Mouse (Mus musculus): ENCODE measurements around the gene Zfp710.
"Not testable (repeated sequence)": the region's sequence is repeated elsewhere in the genome, so short reads cannot be mapped to it uniquely, and the experiment has no call there.

The Zfp710 gene

DNA sequence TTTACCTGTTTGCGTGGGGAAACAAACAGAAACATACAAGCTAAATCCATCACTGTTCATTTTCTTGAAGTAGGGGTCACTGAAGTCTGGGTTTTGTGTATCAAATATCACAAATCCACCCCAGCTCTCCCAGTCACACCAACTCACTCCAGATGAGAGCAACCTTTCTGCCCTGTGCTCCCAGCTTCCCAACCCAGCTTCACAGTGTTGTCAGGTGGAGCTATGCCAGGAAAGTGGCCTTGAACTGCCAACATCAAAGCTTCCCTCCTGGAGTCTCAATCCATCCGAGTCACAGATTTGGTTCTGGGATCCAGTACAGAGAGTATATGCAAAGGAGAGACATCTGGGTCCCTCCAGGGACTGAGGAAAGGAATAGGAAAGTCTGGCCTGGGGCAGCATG is 91.5 kb downstream of the Zfp710 start:
- DNase-seq: no peak

DNA sequence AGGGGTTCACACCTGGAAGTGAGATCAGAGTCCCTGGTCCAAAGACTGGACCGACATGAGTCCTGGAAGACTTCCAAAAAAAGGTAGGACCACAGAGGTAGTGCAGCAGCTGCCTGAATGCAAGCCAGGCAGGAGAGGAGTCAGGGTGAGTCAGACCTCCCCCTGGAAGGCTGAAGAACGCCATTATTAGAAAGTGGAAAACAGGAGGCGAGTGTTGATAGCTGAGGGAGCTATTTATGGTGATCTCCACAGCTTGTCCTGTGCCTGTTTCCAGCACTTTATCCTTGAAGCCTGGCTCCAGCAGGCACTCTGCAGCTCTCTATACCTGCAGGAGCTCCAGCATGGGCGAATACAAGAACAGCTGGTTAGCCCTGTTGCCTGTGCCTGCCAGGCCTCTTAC is 94.6 kb downstream of the Zfp710 start:
- no peak for DNase-seq

DNA sequence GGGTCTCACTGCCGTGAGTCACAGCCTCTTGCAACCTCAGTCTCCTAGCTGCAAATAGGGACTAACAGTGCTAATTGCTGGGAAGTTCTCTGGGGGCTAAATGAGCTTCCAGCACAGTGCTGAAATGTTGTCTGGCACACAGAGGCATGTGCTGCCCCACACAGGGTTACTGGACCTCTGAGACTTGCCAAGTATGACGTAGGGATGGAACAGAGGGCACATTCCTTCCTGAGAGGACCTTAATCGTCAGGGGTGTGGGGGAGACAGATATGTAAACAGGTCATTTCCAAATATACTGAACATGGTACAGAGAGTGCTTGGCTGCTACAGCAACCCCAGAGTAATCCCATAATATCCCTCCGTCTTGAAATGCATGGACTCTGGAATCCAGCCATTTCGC is 96.5 kb downstream of the Zfp710 start:
- no peak for DNase-seq

DNA sequence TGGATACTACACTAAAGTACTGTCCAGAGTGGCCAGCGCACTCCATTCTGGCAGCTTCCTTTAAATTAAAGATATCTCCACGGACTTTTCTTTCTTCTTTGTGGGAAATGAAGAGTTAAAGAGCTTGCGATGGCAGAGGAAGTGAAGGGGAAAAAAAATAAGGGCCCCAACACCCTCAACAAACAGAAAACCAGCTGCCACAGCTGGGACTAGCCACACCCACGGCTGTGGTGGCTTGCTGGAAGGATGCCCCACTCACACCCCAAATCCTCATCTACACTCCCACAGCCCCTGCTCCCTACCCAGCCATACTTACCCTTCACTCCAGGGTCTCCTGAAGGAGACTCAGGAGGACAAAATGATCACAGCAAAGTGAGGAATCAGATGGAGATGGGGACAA is 98.5 kb downstream of the Zfp710 start:
- no peak for DNase-seq

DNA sequence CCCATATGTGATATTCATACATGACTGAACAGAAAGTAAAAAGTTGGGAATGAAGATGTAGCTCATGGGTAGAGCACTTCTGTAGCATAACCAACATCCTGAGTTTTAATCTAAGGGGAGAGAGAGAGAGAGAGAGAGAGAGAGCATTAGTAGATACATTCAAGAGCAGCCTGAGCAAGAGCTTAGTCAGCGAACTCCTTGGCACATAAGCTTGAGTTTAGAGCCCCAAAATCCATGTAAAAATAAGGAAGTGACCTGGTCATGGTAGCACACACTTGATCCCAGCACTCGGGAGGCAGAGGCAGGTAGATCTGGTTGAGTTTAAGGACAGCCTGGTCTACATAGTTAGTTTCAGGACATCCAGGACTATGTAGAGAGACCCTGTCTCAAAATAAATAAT is 99.1 kb downstream of the Zfp710 start:
- no peak for DNase-seq

DNA sequence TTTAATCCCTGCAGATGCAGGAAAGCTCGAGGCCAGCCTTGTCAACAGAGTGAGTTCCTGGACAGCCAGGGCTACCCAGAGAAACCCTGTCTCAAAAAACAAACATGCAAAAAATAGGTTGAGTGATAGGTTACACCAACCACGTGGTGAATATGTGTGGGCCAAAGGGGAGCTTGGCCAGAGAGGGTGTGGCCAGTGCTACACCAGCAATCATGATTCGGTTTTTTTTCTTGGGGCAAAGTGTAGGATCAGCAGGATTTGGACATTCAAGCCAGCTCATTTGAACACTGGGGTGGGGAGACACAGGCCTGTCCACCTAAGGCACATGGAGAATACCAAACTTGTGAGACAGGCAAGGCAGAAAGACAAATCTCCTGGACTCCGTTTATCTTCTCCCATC is 104.7 kb downstream of the Zfp710 start:
- no peak for DNase-seq

DNA sequence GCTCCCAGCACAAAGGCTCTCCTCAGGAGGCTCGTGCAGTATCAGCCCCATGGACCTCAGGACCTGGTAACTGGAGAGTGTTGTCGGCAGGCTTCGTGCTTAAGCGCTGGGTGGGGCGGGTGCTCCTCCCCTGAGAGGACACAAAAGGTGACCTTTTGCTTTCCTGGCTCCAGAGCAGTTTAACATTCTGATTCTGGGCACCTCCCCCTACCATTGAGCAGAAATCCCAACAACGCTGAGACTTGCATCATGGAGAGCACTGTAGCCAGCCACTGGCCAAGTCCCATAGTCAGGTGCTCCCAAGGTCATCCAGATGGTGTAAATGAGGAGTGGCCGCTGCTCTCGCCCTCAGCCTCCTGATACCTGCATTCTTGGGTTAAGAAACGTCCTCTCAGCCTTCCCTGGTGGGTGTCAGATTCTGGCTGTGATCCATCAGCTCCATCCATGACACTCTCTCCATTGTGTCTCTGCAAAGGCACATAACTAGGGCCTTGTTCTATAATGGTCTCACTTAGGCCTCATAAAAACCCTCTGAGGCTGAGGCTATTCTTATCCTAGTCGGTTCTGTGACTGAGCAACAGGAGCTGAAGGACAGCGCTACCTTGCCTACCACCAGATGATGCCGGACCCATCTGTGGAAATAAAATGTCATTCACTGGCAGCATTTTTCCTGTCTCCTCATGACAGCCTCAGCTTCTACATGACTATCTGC is 105.9 kb downstream of the Zfp710 start:
- no peak for DNase-seq

DNA sequence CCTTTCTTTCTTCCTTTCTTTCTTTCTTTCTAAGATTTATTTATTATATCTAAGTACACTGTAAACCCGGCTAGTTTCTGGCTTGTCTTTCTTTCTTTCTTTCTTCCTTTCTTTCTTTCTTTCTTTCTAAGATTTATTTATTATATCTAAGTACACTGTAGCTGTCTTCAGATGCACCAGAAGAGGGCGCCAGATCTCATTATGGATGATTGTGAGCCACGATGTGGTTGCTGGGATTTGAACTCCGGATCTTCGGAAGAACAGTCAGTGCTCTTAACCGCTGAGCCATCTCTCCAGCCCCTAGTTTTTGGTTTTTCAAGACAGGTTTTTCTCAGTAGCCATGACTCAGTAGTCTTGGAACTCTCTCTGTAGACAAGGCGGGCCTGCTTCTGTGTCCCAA is 106.7 kb downstream of the Zfp710 start:
- not testable (repeated sequence) for DNase-seq

DNA sequence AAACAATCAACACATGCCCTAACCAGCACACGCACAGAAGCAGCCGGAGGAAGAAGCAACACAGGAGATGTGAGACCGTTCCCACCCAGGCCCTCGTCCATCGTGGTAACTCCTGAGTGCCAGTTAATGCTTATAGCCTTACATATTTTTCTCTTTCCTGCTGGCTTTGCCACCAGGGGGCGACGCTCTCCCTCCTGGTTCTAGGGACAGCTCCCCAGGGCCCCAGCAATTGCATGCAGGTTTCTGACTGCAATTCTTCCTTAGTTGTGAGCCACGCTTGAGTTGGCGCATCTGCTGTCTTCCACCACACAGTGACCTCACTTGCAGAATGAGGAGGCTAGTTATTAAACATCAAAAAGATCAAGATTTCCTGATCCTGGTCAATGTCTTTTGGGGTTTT is 107.9 kb downstream of the Zfp710 start:
- DNase-seq: peak in 1 of 2 experiments; percentile 40

DNA sequence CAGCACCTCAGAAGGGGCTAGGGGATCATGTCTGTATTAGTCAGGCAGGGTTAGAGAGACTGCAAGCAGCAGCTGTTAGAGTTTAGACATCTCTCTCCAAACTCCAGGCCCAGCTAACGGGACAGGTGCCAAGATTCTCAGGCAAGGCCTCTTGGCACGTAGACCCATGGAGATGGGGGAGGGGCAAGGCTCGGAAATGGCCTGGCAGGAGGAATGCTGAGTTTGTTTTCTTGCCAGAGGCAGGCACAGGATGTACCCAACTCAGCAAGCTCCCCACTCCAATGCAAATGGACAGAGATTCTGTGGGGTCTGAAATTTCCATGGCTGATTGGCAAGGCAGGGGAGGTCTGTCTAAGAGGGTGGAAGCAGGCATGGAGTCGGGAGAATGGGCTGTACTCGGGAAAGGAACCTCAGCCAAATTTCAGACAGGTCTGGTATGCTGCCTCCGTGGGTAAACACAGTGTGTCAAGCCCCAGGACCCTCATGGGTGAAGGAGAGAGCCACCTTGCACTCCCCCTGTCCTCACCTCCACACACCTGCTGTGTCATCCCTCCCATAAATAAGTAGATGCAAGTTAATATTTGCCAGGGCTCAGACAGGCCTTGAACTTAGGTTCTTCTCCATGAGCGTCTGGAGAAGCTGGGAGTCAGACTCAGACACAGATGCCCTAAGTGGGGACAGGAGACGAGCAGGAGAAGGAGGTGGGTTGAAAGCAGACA is 110.0 kb downstream of the Zfp710 start:
- DNase-seq: peak; percentile 49 to 51

DNA sequence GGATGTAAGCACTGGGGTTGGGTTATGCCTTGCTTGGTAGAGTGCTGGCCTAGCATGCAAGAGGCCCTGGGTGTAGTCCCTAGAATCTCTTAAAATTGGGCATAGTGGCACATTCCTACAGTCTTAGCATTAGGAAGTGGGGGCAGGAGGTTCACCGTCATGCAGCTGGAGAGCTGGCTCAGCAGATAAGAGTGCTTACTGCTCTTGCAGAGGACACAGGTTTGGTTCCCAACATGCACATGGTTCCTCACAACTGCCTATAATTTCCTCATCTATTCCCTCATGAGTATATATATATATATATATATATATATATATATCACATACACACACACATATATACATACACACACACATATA is 110.5 kb downstream of the Zfp710 start:
- no peak for DNase-seq

DNA sequence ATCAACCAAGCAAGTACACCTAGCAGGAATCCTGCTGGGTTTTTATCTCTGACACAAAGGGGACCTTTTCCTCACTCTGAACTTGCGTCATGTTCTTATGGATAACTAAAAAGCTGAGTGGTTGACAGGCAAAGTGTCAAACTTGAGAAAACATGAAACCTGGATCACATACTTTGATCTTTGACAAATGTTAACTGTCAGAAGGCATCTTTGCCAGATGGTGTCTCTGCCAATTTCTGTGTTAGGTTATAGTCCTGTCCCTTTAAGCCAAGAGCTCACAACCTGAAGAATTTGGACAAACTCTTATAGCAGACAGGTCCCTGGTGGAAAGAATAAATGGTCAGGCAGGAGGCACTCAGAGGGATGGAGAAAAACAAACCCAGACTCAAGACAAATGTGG is 113.8 kb downstream of the Zfp710 start:
- DNase-seq: no peak

DNA sequence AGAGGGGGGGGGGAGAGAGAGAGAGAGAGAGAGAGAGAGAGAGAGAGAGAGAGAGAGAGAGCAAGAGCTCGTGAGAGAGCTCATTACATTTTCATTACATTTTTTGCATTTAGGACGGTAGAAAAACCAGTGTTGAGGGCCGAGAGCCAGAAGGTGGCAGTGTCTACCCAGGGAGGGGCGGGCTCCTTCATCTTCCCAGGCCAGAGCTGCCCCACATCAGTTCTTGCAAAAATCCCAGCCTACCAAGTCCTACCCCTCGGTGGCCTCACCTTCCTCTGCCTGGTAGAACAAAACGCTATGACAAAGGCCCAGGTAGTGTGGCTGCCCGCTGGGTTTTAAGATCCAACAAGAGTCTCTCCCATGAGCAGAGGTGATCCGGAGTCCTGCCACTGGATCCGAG is 116.2 kb downstream of the Zfp710 start:
- DNase-seq: peak; percentile 67 to 68

Data from cerebellum, postnatal 36 days (tissue).